Mouse (Mus musculus) G1E (cell line): ENCODE data around the gene Rai14. TPM values are rescaled to one million over a fixed set of nuclear protein-coding genes. Genes with fewer than 3 reads are reported as not detected.

Experiments
- ATAC-seq: 2 replicates; pipeline ENCODE4 v1.8.0; 2016; ENCODE audit warnings: mild to moderate bottlenecking; ENCODE audit not compliant: insufficient number of reproducible peaks, poor library complexity, low FRiP score, severe bottlenecking; ENCODE audit errors: extremely low read depth
- DNase-seq: peaks from one replicate; pipeline ENCODE4 v3.0.0; 2012; ENCODE audit warnings: low spot score
- H3K27me3 ChIP-seq: 2 replicates; pipeline ENCODE4 v1.6.1; 2012; ENCODE audit warnings: mild to moderate bottlenecking, low read length, inconsistent platforms; ENCODE audit not compliant: insufficient read depth
- H3K36me3 ChIP-seq: replicated peaks from 2 replicates; pipeline ENCODE3; 2012; ENCODE audit warnings: mild to moderate bottlenecking, inconsistent platforms
- H3K4me1 ChIP-seq: 2 replicates; pipeline ENCODE4 v1.6.1; 2012; ENCODE audit warnings: low read depth, low read length, inconsistent platforms, mixed read lengths; ENCODE audit not compliant: insufficient read depth
- H3K4me3 ChIP-seq: 2 replicates; pipeline ENCODE4 v1.5.1; 2012; ENCODE audit warnings: low read depth, mild to moderate bottlenecking, inconsistent platforms, low read length, moderate library complexity, mixed read lengths
- H3K9me3 ChIP-seq: replicated peaks from 2 replicates; pipeline ENCODE4 v1.6.1; 2012; ENCODE audit warnings: inconsistent platforms
- CTCF ChIP-seq: IDR thresholded peaks from 2 replicates; pipeline ENCODE4 v1.5.1; 2012; ENCODE audit warnings: low read depth, low read length, inconsistent platforms, mixed read lengths
- GATA1 ChIP-seq: IDR thresholded peaks from 2 replicates; pipeline ENCODE4 v1.6.1; 2012; ENCODE audit warnings: borderline replicate concordance, low read length, inconsistent platforms, mixed read lengths
- GATA2 ChIP-seq: IDR thresholded peaks from 2 replicates; pipeline ENCODE4 v1.6.1; 2012; ENCODE audit warnings: low read depth, low read length, inconsistent platforms, borderline replicate concordance
- POLR2AphosphoS5 ChIP-seq: IDR thresholded peaks from 2 replicates; pipeline ENCODE4 v1.6.1; 2012; ENCODE audit warnings: low read depth, low read length, inconsistent platforms; ENCODE audit not compliant: insufficient replicate concordance
- TAL1 ChIP-seq: conservative IDR thresholded peaks from 2 replicates; pipeline ENCODE4 v1.6.1; 2012; ENCODE audit warnings: low read depth, low read length, inconsistent platforms, mixed read lengths
- polyA plus RNA-seq: library from polyadenylated mRNA; stranded (reverse); fragments of >175 nt; gene quantifications from 2 replicates; pipeline ENCODE4 v1.2.3, GENCODE M21; 2012
- total RNA-seq, 2 experiments: library from RNA; stranded (forward) in 1 of 2; stranded (reverse) in 1 of 2; fragments of 200-1000 nt in 1 of 2; fragments of >200 nt in 1 of 2; fragmentation: Nextera tagmentation in 1 of 2; gene quantifications; 2 replicates each; pipeline ENCODE4 v1.2.3; 2014 to 2017

Gene Rai14
- not detected in 2 replicates for total RNA-seq (2014; fragmentation: Nextera tagmentation)
- 0.12 and 0.60 TPM in 2 replicates for total RNA-seq (2017)
- not detected in 2 replicates for polyA plus RNA-seq

DNA sequence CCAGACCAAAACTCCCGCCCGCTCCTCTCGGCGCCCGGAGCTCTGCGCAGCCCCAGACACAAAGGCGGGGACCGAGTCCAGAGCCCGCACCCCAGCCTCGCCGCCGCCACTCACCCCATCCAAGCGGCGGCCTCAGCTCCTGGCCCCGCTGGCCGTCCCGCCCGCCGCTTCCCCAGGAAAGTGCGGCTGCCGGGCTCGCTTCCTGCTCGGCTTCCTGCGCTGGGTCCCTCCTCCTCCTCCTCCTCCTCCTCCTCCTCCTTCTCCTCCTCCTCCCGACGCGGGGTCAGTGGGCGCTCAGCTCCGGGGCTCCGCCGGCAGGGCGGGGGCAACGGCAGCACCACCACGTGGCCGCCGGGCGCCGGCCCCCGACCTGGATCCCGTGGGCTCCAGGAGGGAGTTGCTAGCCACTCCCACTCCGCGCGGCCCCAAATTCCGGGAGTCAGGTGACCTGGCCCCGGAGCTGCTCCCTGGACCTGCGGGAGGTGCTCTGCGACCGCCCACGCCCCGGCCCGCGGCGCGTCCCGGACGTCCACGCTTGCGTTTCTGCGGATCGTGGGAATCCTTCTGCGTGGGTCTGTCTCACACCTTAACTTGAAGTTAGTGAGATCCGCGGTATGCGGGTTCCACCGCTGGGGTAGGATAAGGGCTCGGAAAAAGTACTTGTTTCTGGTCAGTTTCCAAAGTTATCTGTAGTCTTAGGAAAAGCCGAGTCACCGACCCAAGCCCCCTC, at the start of gene Rai14:
TSS of gene Rai14 (minus strand) at position 216 of the 730 bp plus-strand sequence.
- H3K36me3 ChIP-seq: no peaks in the 10 kb centered on the region
- H3K4me1 ChIP-seq: no peaks in the 10 kb centered on the region
- H3K4me3 ChIP-seq: no peak within 1 kb of the TSS
- no peak for TF ChIP-seq GATA2
- TF ChIP-seq CTCF: no peak
- TF ChIP-seq POLR2AphosphoS5: no peak
- TF ChIP-seq TAL1: no peak
- no peak for TF ChIP-seq GATA1
- ATAC-seq (no peak), DNase-seq (no peak)
- H3K9me3 ChIP-seq: no peaks in the 10 kb centered on the region
- peaks cover 9% of the 10 kb centered on the region for H3K27me3 ChIP-seq

DNA sequence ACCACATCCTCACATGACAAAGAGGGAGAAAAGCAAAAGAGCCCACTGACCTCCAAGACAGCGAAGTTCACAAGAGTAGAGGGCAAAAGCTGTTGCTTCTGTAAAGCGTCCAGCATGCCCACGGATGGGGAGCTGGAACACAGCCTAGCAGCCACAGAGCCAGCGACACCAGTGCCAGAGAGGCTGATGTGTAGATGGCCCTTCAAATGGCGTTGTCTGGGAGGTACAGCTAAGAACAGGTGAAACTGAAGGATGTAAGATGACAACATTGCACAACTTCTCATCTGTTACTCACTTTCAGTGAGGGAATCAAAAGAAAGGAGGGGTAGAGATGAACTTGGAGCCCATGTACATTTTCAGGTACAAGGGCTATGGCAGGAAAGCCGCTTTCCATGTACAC, 47.0 kb upstream of the Rai14 start:
- Histone ChIP-seq H3K27me3 (no peaks in the 10 kb centered on the region), H3K9me3 (no peaks in the 10 kb centered on the region), H3K4me1 (no peaks in the 10 kb centered on the region; the same call in 1 of the 2 replicates), H3K36me3 (no peaks in the 10 kb centered on the region), H3K4me3 (no peak overlapping the region)
- ATAC-seq: no peak
- no peak for DNase-seq
- TF ChIP-seq GATA1: no peak
- TF ChIP-seq TAL1: no peak
- no peak for TF ChIP-seq GATA2
- TF ChIP-seq CTCF: no peak
- no peak for TF ChIP-seq POLR2AphosphoS5

DNA sequence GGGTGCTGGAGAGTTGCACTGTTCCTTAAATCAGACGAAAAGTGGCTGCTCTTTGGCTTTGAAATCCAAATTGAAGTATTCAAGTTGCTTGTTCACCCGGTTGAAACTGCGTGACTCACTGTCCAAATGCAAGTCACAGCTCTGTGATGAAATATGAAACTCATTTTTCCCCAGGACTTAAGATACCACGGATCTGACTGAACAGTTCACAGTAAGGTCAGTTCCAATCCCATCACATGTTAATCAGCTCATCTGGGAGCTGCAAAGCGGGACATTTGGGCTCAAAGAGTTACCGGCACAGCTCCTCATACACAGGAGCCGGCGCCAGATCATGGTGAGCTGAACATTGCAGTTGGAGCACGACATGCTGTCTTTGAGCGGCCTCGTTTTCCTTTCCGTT, 45.6 kb upstream of the Rai14 start:
- no peak for TF ChIP-seq TAL1
- no peak for TF ChIP-seq POLR2AphosphoS5
- TF ChIP-seq GATA2: no peak
- TF ChIP-seq GATA1: no peak
- no peak for TF ChIP-seq CTCF
- no peaks in the 10 kb centered on the region for H3K36me3 ChIP-seq
- DNase-seq (no peak), ATAC-seq (no peak)
- no peaks in the 10 kb centered on the region for H3K4me1 ChIP-seq
- H3K27me3 ChIP-seq: no peaks in the 10 kb centered on the region
- H3K4me3 ChIP-seq: no peak overlapping the region
- no peaks in the 10 kb centered on the region for H3K9me3 ChIP-seq

DNA sequence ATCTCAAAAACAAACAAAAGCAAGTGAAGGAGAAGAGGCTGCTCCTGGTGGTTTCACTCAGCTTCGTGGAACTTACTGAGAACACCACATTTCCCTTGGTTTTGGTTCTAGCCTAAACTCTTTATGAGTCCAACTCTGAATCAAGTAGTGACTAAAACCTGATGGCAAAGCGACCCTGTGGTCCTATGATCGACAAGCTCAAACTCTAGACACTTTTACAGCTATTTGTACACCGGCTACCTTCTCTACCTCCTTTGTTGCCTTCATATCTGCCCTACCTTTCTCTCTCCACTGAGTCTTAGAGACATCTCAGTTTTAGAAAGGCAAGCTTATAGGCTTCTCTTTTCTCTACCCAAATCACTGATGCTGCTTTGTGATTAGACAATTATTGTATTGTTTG, 45.0 kb upstream of the Rai14 start:
- Histone ChIP-seq H3K4me1 (no peaks in the 10 kb centered on the region), H3K36me3 (no peaks in the 10 kb centered on the region), H3K4me3 (no peak overlapping the region), H3K27me3 (no peaks in the 10 kb centered on the region), H3K9me3 (no peaks in the 10 kb centered on the region)
- ATAC-seq (no peak), DNase-seq (no peak)
- no peak for TF ChIP-seq POLR2AphosphoS5
- no peak for TF ChIP-seq CTCF
- no peak for TF ChIP-seq GATA2
- no peak for TF ChIP-seq GATA1
- TF ChIP-seq TAL1: no peak

DNA sequence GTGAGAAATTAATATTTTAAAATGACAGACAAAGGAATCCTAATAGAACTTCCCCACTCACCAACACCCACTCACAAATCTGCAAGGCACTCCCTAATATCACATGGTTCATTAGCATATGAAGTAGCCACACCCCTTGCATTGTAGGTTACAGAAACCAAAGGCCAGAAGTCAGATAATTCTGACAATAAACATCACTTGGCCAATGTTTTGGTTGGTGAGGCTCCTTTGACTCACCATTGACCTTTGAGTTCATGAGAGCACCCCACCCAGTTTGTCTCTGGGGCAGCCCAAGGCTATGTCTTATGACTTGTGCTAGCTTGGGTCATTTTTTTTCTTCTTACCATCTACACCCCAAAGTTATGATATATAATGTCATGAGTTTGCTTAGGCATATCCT, 44.4 kb upstream of the Rai14 start:
- TF ChIP-seq GATA2 (no peak), GATA1 (no peak), CTCF (no peak), POLR2AphosphoS5 (no peak), TAL1 (no peak)
- no peaks in the 10 kb centered on the region for H3K4me1 ChIP-seq

DNA sequence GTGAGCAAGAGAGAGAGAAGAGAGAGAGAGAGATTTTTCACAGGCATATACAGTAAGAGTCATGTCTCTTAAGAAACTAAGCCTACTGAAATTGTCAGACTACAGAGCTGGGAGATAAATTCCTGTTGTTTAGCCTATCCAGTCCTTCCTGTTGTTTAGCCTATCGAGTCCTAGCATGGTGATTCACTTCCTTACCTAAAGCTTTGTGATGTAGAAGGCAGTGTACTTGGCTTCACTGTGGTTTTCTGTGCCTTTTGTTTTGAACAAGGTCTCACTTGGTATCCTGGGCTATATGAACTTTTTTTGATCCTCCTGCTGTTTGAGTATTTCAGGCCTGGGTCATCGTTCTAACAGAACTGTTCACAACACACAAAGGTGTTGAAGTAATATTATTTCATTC, 36.7 kb upstream of the Rai14 start:
- TF ChIP-seq POLR2AphosphoS5: no peak
- no peak for TF ChIP-seq CTCF
- TF ChIP-seq GATA1: no peak
- no peak for TF ChIP-seq GATA2
- TF ChIP-seq TAL1: no peak
- Histone ChIP-seq H3K9me3 (no peaks in the 10 kb centered on the region), H3K36me3 (no peaks in the 10 kb centered on the region), H3K27me3 (no peaks in the 10 kb centered on the region), H3K4me1 (no peaks in the 10 kb centered on the region), H3K4me3 (no peak overlapping the region)
- DNase-seq (no peak), ATAC-seq (no peak)

More for the DNA sequence above, 44.4 kb upstream of the Rai14 start:
- DNase-seq: no peak
- Histone ChIP-seq H3K27me3 (no peaks in the 10 kb centered on the region), H3K9me3 (no peaks in the 10 kb centered on the region), H3K36me3 (no peaks in the 10 kb centered on the region), H3K4me3 (no peak overlapping the region)
- no peak for ATAC-seq
